Mouse (Mus musculus) gastrocnemius, postnatal 14 days (tissue): ENCODE data around the gene Olfr1412. TPM values are rescaled to one million over a fixed set of nuclear protein-coding genes. Genes with fewer than 3 reads are reported as not detected.

Experiments used
- DNase-seq: peaks from one replicate; pipeline ENCODE4 v3.0.0; 2021; ENCODE audit warnings: mixed read lengths
- intact Hi-C: fragments of 180-260 bp; cut with DNase I; formaldehyde crosslinking; loops from one replicate; pipeline ENCODE4 v1.15.1; 2025; ENCODE audit warnings: low total_unique reads
- total RNA-seq, 2 experiments: library from RNA; stranded (reverse); gene quantifications; 2 replicates each; pipeline ENCODE4 v1.2.3; 2021

Olfr1412 gene
- total RNA-seq, 2 experiments from 2014 or later: not detected

- no peak for DNase-seq
- intact Hi-C loops: no loop called here
Observed at GRCm38 (mm10) chr1:92636015-92636414, 50.4 kb downstream of the Olfr1412 start.

- intact Hi-C loops: no loop called here
- DNase-seq: no peak
Observed at GRCm38 (mm10) chr1:92636676-92637075, 51.1 kb downstream of the Olfr1412 start.

- no peak for DNase-seq
- intact Hi-C loops: no loop called here
Observed at GRCm38 (mm10) chr1:92637501-92638172, 52.1 kb downstream of the Olfr1412 start.

GRCm38 (mm10) chr1:92638181-92638580, 52.6 kb downstream of the Olfr1412 start:
- no peak for DNase-seq
- intact Hi-C loops: no loop called here

- intact Hi-C loops: no loop called here
- DNase-seq: no peak
Observed at GRCm38 (mm10) chr1:92638736-92639135, 53.2 kb downstream of the Olfr1412 start.

- no peak for DNase-seq
- intact Hi-C loops: loop anchor here (5.0 kb wide), 1 partner anchor 187 kb away; no protein-coding TSS in a partner anchor
Observed at GRCm38 (mm10) chr1:92640393-92640792, 54.8 kb downstream of the Olfr1412 start.

Other genes starting within 250 kb of the Olfr1412 start
- 100 to 1,000 TPM; 413 to 473 TPM for gene Ndufa10, start 111.9 kb upstream of the Olfr1412 start, total RNA-seq
- gene Olfr1416, start 100.7 kb upstream of the Olfr1412 start, total RNA-seq: not detected
- not detected for gene Olfr1415, start 89.7 kb upstream of the Olfr1412 start, total RNA-seq
- not detected for gene Olfr1414, start 67.1 kb upstream of the Olfr1412 start, total RNA-seq
- gene Olfr1413, start 14.5 kb upstream of the Olfr1412 start, total RNA-seq: not detected
- not detected for gene Olfr1411, start 8.6 kb downstream of the Olfr1412 start, total RNA-seq
- gene Olfr1410, start 20.0 kb downstream of the Olfr1412 start, total RNA-seq: not detected
- gene Olfr12, start 32.0 kb downstream of the Olfr1412 start, total RNA-seq: not detected
- gene Cops9, start 56.2 kb downstream of the Olfr1412 start, total RNA-seq: 100 to 1,000 TPM; 213 to 227 TPM
- under 1 TPM; 0.33 to 0.64 TPM for gene Otos, start 63.1 kb downstream of the Olfr1412 start, total RNA-seq
- gene Gpc1, start 245.9 kb downstream of the Olfr1412 start, total RNA-seq: 100 to 1,000 TPM; 239 to 251 TPM